Mouse (Mus musculus): ENCODE data around the gene Fbxw8.

Gene Fbxw8

GRCm38 (mm10) chr5:118019905-118020304 is 135.4 kb downstream of the Fbxw8 start:
- no peak for DNase-seq (ENCODE audit: low spot score)

DNA sequence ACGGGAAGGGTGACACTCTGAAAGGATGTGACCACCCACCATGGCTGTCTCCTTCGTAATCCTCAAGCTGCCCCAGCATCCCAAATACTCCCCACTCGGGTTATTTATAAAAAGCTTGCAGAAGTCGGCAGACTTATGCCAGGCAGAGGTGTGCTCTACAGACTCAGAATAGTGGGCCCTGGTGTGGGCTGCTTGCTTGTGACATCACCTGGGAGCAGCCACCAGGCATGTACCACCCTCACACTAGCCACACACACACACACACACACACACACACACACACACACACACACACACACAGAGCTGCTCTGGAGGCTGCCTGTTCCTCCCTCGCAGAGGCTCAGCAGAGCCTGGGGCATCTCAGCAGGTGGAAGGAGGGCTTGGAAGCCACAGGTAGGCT is 137.7 kb downstream of the Fbxw8 start:
- DNase-seq (ENCODE audit: low spot score) = no peak

DNA sequence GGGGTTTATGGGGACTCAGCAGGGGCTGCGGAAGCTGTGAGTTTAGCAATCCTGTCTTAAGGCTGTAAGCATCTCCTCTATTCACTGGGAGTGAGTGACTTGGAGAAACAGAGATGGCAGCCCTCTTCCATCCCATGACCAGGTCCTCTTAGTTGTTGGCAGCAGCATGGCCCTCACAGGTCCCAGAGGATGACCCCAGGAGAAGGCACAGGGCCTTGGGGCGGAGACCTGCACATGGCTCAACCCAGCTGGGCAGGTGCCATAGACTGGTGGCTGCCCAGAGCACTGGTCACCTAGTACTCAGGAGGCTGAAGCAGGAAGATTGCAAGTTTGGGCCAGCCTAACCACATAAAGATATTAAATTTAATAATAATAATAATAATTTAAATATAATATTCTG is 139.6 kb downstream of the Fbxw8 start:
- no peak for DNase-seq (ENCODE audit: low spot score)

DNA sequence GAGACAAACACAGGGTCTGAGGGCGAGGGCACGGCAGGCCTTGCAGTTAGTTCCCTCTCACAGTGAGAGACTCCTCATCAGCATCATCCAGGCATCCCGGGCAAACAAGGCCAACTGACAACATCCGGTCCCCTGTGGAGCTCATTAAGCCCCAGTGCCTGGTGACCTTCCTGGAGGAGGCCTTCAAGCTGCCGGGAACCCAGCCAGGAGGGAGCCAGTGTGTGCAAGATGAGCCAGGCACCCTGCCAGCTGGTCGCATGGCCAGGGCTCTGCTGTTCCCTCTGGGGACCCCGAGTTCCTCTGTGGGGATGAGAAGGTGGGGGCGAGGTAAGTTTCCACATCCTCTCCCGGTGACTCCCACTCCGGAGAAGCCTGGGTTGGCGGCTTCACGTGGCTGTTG is 140.2 kb downstream of the Fbxw8 start:
- DNase-seq (ENCODE audit: low spot score) = no peak
